Mouse (Mus musculus): ENCODE measurements around the gene Stk16.
"Not testable (repeated sequence)": the region's sequence is repeated elsewhere in the genome, so short reads cannot be mapped to it uniquely, and the experiment has no call there.

Stk16 gene

DNA sequence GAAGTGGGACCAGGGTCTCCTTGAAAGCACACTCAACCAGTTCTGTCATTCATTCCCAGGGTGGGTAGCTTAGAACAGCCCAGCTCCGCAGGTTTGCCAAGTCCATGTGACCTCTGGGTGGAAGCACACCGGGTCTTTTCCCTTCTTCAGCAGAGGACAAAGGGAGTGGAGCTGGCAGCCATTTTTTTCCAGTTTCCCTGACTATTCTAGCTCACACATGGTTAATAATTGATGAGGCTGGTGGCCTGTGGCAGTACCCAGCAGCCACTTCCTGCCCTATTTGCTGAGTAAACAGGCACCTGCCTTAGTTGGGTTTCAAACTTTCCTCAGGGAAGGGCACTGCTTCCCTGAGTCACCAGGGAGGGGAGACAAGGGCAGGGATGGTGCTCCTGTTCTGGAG is 3.8 kb downstream of the Stk16 start:
- DNase-seq = no peak

DNA sequence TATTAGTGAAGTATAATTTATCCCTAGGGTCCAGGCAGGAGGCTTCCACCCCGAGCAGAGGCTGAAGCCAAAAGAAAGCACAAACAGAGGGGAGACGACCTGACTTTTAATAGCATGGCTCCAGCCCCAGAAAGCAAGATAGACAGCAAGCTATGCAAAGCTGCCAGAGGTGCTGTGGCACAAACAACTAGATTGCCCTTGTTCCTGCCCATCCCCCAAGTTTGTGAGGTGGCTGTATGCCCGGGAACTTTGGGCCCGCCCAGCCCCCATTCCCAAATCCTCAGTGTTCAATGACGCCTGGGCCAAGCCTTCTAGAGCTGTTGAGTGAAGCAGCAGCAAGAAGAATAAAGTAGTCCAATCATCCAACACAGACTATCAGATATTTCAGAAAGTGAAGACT is 4.2 kb downstream of the Stk16 start:
- DNase-seq = peak; percentile 63

DNA sequence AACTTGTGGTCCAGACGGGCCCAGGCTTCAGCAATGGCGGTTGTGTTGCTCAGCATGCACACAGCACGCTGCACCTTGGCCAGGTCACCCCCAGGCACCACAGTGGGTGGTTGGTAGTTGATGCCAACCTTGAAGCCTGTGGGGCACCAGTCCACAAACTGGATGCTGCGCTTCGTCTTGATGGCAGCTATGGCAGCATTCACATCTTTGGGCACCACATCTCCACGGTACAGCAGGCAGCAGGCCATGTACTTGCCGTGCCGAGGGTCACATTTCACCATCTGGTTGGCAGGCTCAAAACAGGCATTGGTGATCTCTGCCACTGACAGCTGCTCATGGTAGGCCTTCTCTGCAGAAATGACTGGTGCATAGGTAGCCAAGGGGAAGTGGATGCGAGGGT is 5.1 kb downstream of the Stk16 start:
- no peak for DNase-seq

DNA sequence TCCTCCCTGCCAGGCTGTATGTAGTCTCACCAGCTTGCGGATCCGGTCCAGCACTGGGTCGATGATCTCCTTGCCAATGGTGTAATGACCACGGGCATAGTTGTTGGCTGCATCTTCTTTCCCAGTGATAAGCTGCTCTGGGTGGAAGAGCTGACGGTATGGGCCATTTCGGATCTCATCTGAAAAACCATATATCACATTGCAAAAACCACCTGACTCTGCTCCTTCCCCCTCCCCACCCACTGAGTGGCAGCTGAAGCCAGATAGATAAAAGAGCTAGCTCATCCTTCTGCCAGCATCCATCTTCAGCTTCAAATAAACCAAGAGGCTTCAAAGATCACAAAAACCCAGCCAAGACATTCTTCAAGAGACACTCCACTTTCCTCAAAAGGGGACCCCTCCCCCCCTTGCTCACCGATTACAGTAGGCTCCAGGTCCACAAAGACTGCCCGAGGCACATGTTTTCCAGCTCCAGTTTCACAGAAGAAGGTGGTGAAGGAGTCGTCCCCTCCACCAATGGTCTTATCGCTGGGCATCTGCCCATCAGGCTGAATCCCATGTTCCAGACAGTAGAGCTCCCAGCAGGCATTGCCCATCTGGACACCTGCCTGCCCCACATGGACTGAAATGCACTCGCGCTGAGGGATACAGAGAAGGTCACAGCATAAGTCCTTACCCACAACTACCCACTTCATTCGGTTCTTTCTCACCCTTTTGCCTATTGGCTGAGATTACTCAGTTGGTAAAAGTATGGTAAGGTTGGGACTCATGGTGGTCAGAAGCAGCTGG is 6.4 kb downstream of the Stk16 start:
- peak; percentile 79 for DNase-seq

DNA sequence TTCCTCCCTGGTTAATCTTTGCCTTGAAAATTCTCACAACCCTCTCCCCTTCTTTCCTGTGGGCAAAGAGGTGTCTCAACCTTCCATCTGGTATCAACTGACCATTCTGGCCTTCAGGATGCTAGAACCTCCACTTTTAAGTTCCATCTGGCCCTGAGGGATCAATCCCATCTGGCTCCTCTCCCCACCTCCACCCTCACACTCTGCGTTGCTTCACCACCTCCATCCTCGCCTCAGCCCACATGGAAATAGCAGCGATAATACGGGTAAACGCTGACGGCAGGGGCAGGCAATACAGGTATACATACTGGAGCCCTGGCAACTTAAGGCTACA is 7.2 kb downstream of the Stk16 start:
- DNase-seq = peak; percentile 79

DNA sequence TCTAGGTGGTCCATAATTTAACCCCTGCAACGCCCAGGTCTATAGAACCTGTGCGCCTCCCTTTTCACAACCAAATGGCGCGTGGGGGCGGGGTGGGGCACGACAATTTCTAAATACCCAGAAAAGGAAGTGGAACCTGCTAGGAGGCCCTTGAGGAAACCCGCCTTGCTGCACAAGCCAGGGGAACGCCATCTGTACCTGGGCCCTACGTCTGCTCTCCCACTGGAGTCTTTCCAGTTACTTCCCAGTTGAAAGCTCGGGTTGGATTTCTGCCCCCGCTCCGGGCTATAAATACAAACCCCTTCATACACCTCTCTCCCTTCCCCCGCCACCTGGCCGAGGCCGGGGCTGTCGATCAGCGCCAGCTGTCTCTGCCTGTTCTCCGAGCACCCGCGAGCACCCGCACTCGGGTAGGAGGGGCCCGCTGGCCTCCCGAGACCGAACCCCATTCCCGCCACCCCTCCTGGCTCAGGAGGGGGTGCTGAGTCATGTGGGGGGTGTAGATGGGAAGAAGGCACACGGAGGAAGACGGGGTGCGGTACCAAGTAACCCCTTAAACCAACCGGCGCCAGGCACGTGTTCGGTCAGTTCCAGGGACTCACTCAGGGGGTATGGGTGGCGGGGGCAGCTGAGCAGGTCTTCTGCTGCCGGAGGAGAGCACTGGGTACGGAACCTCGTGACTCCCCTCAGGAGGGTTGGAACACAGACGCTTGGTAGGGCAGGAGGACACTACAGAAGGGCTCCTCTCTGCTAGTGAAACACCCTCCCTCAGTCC is 7.8 kb downstream of the Stk16 start:
- DNase-seq = peak; percentile 97

DNA sequence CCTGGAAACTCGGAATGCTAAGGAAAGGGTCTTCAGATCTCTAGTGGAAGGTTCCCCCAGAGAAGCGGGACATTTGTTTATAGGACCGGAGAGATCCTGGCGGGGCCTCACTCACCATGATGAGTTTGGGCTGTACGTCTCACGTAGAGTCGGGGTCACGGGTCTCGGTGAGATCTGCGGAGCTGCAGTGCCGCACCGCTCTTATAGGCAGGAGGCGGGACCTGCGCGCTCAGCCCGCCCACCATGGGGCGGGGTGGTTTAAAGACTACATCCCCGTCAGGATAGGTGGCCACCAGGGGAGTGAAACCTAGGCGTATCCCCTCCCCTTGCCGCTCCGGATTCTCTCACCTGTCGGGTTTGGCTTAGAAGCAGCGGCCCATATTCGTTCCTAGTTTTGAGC is 8.4 kb downstream of the Stk16 start:
- peak; percentile 98 for DNase-seq

DNA sequence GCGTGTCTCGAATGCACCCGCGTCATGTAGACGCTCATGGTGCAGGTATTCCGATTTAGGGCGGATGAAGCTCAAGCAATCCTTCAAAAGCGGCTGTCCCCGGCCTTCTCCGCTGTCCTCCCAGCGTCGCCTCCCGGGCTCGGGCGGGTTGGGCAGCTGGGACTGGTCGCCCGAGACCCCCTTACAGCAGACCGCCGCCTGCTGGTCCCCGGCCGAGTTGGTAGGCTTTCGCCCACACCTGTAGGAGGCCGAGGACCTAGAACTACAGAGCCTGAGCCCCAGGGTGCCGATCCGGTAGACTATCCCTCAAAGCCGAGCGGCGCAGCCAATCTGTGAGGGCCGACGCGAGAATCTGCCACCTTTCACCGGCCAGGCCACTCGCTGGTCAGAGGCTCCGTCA is 8.9 kb downstream of the Stk16 start, which contains the start of gene Tuba4a:
Tuba4a (minus strand) TSS at position 335 of the 400 bp plus-strand sequence.
- DNase-seq = peak; percentile 78

DNA sequence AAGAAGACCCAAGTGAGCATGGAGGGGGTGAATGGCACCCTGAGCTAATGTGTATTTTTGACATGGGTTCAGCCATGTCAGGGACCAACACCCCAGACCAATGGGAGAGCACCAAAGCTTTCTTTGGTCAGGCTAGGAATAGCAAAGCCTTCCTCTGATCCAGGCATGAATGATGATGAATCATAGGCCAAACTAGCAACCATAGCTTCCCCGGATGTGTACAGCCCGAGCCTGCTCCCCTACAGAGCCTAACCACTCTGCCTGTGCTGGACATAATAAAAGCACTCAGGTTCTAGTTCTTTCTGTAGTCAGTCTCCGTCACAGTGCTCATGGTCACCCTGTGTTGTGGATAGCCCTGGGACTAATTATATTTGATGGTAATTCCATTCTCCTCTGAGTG is 10.9 kb downstream of the Stk16 start:
- no peak for DNase-seq

DNA sequence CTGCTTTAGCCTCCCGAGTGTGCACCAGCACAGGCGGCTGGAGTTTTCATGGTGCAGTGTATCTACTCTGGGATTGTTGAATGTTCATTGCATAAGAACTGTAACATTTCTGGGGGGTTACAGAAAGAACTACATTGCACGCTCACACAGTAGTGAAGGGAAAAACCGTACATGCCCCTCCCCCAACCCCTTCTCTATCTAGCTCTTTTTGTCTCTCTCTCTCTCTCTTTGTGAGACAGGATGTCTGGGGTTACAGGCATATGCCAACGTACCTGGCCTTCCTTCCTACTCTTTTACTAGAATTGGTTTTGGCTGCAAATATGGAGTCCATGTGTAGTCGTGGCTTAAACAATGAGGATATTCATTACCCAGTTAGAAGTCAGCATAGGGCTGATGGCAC is 12.3 kb downstream of the Stk16 start:
- no peak for DNase-seq

DNA sequence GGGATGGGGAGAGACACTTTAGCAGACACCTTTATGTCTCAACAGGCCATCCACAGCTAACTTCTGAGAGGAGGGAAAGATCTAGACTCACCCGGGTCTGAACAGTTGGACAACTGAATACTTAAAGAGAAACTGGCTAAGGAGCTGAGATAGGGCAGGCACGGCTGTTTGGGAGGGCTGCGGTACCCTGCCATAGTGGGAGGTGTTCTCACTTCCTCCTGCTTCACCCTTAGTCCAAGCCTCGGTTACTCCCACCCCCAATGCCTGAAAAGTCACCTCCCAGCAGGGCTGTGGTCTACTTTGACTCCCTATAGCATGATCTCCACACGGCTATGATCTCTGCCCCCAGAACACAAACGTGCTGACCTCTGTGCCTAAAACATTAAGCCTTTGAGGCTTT is 12.9 kb downstream of the Stk16 start:
- DNase-seq = no peak

DNA sequence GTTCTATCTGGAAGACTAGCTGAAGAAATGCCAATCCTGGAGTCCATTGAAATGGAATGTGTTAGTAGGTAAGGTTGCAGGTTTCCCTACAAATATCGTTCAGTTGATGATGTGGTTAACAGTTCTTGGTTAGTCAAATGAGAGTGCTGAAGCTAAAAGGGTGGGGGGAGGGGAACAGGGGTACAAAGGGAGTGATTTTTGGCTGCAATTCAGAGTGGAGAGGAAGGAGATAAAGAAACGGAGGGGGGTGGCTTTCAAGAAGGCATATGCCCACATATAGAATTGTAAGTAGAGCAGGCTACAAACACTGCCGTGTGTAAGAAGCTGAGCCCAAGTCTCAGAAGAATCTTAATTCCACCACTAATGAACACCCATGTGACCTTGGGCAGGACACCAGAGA is 14.8 kb downstream of the Stk16 start:
- DNase-seq = no peak

DNA sequence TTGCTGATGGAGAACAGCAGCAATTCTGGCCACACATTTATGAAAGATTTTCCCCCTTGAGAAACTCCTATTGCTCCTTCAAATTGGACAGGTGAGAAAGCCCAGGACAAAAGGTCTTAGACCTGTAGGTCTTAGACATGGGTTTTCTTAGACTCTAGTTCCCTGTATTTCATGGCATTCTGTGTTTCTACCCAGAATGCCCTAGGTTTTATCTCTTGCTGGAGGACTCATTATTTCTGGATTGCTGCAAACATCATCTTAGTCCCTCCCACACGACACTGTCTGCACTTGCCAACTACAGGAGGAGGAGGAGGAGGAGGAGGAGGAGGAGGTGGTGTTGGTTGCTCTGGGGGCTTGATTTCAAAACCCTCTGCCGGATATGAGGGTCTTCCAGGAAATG is 15.5 kb downstream of the Stk16 start:
- DNase-seq = no peak

DNA sequence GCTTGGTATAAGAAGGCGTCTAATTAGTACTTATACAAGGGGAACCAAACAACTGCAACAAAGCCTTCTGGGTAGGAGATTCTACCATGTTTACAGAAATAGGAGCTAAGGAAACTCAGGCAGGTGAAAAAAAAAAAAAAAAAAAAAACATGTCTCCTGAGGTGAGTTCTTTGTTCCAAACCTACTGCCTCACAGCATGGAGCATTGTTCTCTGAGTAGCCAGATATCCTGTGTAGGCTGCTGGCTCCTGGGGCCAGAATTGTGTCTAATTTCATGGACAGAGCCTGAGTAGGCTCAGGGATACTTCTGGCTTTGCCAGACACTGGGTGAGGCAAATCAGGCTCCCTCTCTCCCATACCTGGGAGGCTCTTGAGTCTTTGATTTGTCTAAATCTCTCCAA is 17.0 kb downstream of the Stk16 start:
- DNase-seq = no peak

DNA sequence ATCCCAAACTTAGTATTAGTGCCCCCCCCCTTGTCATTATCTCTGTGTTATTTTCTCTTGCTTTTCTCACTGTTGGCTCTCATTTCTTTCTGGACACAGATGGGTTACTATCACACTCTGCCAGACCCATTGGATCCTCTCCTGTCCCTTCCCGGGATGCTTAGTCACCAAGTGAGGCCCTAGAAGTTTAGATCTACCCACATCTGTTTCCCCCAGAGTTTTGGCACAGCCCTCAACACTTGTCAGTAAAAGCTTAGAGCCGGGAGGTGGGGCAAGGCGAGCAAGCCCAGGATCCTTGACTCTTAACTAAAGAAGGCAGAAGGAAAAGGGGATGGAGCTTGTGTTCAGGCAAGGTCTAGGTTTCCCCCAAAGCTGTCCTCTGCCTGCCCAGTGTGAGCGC is 18.5 kb downstream of the Stk16 start:
- DNase-seq = no peak

DNA sequence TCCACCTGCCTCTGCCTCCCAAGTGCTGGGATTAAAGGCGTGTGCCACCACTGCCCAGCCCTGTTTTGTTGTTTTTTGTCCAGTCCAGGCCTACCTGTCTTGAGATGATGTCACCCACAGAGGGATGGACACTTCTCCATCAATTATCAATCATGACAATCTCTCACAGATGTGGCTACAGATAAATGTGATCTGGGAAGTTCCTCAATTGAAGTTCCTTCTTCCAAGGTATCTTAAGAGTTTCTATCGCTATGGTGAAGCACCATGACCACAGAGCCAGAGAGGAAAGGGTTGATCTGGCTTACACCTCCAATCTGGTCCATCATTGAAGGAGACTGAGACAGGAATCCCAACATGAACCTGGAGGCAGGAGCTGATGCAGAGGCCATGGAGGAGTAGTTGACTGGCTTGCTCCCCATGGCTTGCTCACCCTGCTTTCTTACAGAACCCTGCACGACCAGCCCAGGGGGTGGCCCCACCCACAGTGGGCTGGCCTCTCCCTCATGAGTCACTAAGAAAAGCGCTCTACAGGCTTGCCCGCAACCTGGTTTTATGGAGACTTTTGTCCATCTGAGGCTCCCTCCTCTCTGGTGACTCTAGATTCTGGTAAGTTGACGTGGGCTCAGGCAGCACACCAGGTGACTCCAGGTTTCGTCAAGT is 19.8 kb downstream of the Stk16 start:
- no peak for DNase-seq

DNA sequence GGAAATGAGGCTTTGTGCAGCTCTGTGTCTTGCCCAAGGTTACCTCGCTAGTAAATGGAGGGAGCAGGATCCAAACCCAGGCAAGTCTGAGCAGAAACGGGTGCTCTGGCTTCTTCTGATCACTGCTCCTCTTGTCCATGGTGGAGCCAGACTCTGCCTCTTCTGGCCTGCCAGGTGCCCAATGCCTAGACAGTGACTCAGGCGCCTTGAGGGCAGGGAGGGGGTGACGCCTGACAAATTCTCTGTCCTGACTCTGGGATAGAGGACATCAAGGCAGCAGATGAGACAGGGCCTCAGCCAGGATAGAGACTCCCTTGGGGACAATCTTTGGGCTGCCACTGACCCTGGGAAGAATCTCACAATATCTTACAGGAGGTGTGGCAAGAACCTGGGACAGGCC is 20.6 kb downstream of the Stk16 start:
- DNase-seq = no peak

DNA sequence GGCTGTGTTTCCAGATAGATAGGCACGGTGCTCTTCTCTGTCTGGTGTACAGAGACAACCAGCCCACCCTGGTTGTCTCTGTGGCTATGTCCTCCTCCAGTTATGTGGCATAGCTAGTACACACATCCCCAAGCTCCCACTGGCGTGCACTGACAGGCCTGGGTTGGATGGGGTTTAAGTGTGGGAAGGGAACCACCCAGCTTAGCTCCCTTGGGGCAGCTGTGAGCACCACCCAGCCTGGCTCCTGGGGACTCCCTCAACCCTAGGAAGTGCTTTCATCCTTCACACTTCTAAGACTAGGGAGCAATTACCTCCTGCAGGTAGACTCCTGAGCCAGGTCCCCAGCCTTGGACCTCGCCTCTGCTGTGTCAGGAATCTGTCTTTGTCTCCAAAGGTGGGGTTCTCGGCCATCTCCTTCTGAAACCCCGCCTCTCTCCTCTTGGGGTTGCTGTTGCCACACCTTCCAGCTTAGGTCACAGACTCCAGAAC is 21.1 kb downstream of the Stk16 start, which contains the start of gene A630095N17Rik:
A630095N17Rik (minus strand) TSS at position 439 of the 489 bp plus-strand sequence.
- no peak for DNase-seq

DNA sequence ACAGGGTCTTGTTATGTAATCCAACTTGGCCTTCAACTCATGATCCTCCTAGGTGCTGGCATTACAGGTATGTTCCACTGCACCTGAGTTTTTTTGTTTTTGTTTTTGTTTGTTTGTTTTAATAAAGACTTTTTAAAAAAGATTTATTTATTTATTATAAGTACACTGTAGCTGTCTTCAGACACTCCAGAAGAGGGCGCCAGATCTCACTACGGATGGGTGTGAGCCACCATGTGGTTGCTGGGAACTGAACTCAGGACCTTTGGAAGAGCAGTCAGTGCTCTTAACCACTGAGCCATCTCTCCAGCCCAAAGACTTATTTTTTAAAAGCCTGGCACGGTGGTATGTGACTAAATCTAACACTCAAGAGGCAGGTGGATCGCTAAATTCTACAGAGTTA is 21.9 kb downstream of the Stk16 start:
- DNase-seq = not testable (repeated sequence)

DNA sequence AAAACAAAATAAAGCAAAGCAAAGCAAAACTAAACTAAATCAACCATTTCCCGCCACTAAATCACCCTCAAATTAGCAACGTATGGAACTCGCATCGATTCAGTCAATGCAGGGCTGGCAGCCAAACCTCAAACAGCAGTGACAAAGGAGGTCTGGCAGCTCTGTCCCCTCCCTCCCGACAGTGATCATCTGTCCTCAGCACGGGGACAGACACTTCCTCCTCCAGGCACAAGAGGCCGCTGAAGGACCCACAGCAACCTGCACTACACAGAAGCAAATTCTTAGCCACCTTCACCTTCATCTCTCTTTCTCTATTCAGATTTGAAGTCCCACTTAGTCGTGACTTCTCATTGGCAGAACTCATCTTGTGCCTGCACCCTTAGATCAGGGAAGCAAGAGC is 24.0 kb downstream of the Stk16 start:
- DNase-seq = peak; percentile 89

DNA sequence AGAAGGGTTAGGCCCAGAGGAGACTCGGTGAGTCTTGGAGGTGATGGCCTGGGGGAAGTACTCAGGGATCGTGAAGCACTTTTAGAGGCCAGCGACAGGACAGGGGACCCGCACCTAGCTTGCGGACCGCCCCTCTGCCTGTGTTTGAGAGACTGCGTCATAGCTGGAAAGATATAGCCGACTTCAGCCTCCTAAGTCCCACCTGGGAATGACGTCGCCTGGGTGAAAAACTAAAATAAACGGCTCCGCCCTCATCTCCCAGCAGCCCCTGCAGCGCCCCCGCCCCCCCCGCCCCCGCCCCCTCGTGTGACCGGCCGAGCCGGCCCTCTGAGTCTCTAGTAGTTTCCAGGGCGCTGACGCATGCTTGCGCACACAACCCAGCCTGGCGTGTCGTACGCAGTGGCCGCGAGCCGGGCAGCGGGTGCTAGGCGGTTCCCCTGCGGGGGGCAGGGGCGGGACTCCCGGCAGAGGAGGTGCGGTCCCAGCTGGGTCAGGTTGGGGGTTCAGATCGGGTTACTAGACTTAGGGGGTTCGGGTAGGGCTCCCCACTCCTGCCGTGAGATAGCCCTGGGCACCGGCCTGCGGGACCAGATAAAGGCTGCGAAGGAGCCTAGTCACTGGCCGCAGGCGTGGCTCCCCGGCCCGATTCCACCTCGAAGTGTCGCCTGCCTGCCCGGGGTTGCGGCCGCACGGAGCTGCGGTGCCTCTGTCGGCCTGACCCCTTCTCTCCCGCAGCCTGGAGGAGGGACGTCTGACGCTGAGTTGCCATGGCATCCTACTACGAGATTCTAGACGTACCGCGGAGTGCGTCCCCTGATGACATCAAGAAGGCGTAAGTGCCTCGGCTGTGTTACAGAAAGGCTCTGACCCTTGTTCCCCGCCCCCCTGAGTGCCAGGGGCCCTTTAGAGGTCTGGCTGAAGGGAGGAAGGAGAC is 25.7 kb downstream of the Stk16 start, which contains the start of gene Dnajb2:
Dnajb2 (plus strand) TSS at position 290 of the 934 bp plus-strand sequence.
- DNase-seq = peak; percentile 91

DNA sequence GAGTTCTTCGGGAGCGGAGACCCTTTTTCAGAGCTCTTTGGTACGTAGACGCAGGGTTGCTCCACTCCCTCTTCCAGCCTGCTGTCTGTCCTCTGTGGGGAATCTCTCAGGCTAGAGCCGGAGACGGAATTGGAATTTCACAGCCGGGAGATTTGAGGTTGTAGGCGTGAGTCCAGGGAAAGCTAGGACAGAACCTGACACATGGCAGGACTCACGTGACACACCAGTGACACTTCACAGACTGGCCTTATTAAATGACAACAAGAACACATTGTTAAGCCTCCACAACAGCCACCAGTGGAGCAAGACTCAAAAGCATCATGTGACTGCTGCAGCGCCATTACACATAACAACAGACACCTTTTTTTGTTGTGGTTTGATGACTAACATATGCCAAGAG is 29.0 kb downstream of the Stk16 start:
- DNase-seq = peak; percentile 67
